Mouse (Mus musculus): ENCODE data around the gene Thyn1. TPM values are rescaled to one million over a fixed set of nuclear protein-coding genes. Genes with fewer than 3 reads are reported as not detected.

Thyn1 gene
- polyA plus RNA-seq, 1 experiment from 2014 or later: 42.0 TPM

DNA sequence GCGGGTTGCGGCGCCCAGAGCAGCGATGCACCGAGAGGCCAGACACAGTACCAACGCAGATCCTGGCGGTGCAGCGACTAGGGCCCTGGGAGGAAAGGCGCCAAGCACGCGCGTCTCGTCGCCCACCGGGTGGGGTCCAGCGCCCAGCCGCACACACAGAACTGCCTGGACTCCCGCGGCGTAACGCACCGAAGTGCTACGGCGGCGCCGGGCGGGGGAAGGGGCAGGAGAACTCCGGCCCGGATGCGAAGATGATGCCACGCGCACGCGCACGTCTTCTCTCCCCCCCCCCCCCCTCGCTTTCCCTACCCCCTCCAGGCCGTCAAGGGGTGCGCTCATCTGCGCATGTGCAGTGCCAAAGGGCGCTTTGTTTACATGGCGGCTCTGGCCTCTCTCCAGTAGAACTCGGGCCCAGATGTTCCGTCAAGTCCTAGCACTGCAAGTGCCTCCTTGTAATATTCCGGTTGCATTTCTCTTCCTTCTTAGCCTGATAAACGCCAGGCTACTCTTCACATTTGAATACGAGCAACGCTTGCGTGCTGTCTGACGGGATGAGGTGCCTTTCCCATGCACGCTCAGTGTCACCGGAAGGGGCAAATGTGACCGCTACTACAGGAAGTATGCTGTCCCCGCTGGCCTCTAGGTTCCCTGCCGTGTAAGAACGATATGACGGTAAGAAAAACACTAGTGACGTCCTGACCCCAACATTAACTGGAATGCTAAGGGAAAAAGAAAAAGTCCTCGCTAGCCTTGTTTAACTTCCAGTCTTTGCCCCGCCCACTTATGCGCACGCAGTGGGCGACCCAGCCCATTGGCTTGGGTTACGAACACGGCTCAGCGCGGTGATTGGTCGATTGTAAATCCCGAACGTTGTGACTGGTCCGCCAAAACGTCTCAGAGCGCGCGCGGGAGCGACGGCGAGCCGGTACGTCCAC is 30.6 kb downstream of the Thyn1 start, which contains the start of the genes Vps26b and Ncapd3:
TSS of gene Vps26b (minus strand) at position 238 of the 935 bp plus-strand sequence.
TSS of gene Ncapd3 (plus strand) at position 348 of the 935 bp plus-strand sequence.
- H3K9me3 ChIP-seq (replicated peaks): no peaks in the 10 kb centered on the region
- H3K36me3 ChIP-seq (replicated peaks): peaks cover 12% of the 10 kb centered on the region
- peaks cover 51% of the 10 kb centered on the region for H3K4me1 ChIP-seq (replicated peaks)
- H3K9ac ChIP-seq: peak within 1 kb of the TSS; percentile 91
- H3K27ac ChIP-seq (replicated peaks): peak within 1 kb of the TSS; percentile 87
- peak; percentile 93 for ATAC-seq (ENCODE audit: insufficient read depth)
- under 1% methylated on average over 80 of the region's 80 CpGs for WGBS (ENCODE audit: insufficient replicate concordance)
- no peaks in the 10 kb centered on the region for H3K27me3 ChIP-seq
- H3K4me3 ChIP-seq (replicated peaks): peak within 1 kb of the TSS; percentile 97
- peak within 1 kb of the TSS; percentile 95 for H3K4me2 ChIP-seq

DNA sequence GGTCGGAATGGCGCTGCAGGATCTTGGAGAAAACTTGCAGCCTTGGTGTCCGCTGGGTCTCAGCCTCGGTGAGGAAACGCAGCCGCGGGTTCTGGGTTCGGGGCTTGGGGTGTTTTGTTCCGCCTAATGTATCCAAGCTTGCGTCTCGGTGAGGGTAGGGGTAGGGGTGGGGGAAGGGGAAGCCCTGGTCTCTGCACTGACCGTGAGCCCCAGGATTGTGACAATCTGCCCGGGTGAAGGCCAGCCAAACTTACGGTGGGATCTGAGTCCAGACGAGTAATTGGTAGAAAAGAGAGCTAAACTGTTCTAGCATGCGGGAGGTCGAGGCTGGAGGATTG is 31.2 kb downstream of the Thyn1 start:
- Histone ChIP-seq H3K4me3 (replicated peaks) (peak overlapping the region; percentile 97), H3K4me1 (replicated peaks) (peaks cover 51% of the 10 kb centered on the region), H3K27ac (replicated peaks) (peak overlapping the region; percentile 87; the same call in 1 of the 2 replicates), H3K4me2 (peak overlapping the region; percentile 95), H3K9me3 (replicated peaks) (no peaks in the 10 kb centered on the region), H3K9ac (peak overlapping the region; percentile 84), H3K27me3 (no peaks in the 10 kb centered on the region), H3K36me3 (replicated peaks) (peaks cover 14% of the 10 kb centered on the region)
- under 1% methylated on average over 17 of the region's 17 CpGs for WGBS (ENCODE audit: insufficient replicate concordance)
- ATAC-seq (ENCODE audit: insufficient read depth): peak; percentile 26

DNA sequence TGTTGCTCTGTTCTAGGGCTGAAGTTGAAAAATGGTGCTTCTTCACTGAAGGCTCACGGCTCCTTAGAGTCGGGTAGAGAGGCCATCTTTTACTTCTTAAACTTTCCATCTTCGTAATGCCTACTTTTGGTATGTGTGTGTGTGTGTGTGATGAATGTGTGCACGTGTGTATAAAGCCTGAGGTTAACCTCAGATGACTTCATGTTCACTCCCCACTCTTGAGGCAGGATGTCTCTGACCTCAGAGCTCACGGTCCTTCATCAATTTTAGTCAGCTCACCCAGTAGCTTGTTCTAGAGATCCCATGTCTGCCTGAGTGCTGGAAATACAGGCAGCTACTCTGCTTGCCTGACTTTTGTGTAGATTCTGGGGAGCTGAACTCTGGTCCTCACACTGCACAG is 44.4 kb downstream of the Thyn1 start:
- H3K4me3 ChIP-seq (replicated peaks): no peak overlapping the region
- peaks cover 96% of the 10 kb centered on the region for H3K36me3 ChIP-seq (replicated peaks)
- no peak overlapping the region for H3K27ac ChIP-seq (replicated peaks)
- ATAC-seq (ENCODE audit: insufficient read depth): no peak
- H3K9ac ChIP-seq: no peak overlapping the region
- 82% methylated on average over 5 of the region's 5 CpGs for WGBS (ENCODE audit: insufficient replicate concordance)
- H3K27me3 ChIP-seq: no peaks in the 10 kb centered on the region
- H3K9me3 ChIP-seq (replicated peaks): no peaks in the 10 kb centered on the region
- no peaks in the 10 kb centered on the region for H3K4me1 ChIP-seq (replicated peaks)
- no peak overlapping the region for H3K4me2 ChIP-seq

DNA sequence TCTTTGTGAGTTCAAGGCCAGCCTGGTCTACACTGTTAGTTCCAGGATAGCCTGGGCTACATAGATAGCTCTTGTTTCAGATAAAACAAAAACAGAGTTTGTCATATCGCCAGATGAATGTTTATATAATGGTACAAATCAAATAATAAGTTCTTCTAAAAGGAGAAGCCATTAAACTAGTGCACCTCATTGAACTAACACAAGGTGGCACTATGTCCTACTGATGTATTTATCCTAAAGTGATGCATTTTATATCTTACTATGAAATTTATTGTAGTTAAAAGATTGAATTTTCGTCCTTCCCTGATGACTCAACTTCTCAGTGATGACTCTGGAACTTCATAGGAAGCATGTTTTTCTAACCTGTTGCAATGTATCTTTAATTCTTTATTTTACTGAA is 50.0 kb downstream of the Thyn1 start:
- H3K9me3 ChIP-seq (replicated peaks): no peaks in the 10 kb centered on the region
- no peak overlapping the region for H3K9ac ChIP-seq
- no peak for ATAC-seq (ENCODE audit: insufficient read depth)
- 72% methylated on average over 2 of the region's 2 CpGs for WGBS (ENCODE audit: insufficient replicate concordance)
- H3K36me3 ChIP-seq (replicated peaks): peaks cover 95% of the 10 kb centered on the region
- H3K4me3 ChIP-seq (replicated peaks): no peak overlapping the region
- H3K27me3 ChIP-seq: no peaks in the 10 kb centered on the region
- no peaks in the 10 kb centered on the region for H3K4me1 ChIP-seq (replicated peaks)
- no peak overlapping the region for H3K4me2 ChIP-seq
- no peak overlapping the region for H3K27ac ChIP-seq (replicated peaks)

Other genes starting within 250 kb of the Thyn1 start
- 0.08 and 0.09 TPM in 2 replicates for gene Glb1l2, start 193.2 kb upstream of the Thyn1 start, polyA plus RNA-seq (2015; fragmentation: Nextera tagmentation; extraction: Ambion mirVana)
- gene Glb1l3, start 138.8 kb upstream of the Thyn1 start, polyA plus RNA-seq (2015; fragmentation: Nextera tagmentation; extraction: Ambion mirVana): not detected in 2 replicates
- not detected in 2 replicates for gene Gm1110, start 76.6 kb upstream of the Thyn1 start, polyA plus RNA-seq (2015; fragmentation: Nextera tagmentation; extraction: Ambion mirVana)
- gene Acad8, start 144 bp upstream of the Thyn1 start, polyA plus RNA-seq (2015; fragmentation: Nextera tagmentation; extraction: Ambion mirVana): 10.6 and 10.9 TPM in 2 replicates
- gene Vps26b, start 30.4 kb downstream of the Thyn1 start, polyA plus RNA-seq (2015; fragmentation: Nextera tagmentation; extraction: Ambion mirVana): 9.5 and 9.9 TPM in 2 replicates
- 28.6 and 29.6 TPM in 2 replicates for gene Ncapd3, start 30.5 kb downstream of the Thyn1 start, polyA plus RNA-seq (2015; fragmentation: Nextera tagmentation; extraction: Ambion mirVana)
- 2.9 and 3.4 TPM in 2 replicates for gene Jam3, start 155.7 kb downstream of the Thyn1 start, polyA plus RNA-seq (2015; fragmentation: Nextera tagmentation; extraction: Ambion mirVana)